Mouse (Mus musculus): ENCODE data around the gene Acsf2.
A peak's percentile ranks its signal among the peaks of the same experiment; 100 is the strongest.

Acsf2 gene

GRCm38 (mm10) chr11:94597319-94597718 lies 4.4 kb downstream of the Acsf2 start:
- no peak for DNase-seq

GRCm38 (mm10) chr11:94596311-94596852 lies 5.3 kb downstream of the Acsf2 start:
- no peak for DNase-seq

DNA sequence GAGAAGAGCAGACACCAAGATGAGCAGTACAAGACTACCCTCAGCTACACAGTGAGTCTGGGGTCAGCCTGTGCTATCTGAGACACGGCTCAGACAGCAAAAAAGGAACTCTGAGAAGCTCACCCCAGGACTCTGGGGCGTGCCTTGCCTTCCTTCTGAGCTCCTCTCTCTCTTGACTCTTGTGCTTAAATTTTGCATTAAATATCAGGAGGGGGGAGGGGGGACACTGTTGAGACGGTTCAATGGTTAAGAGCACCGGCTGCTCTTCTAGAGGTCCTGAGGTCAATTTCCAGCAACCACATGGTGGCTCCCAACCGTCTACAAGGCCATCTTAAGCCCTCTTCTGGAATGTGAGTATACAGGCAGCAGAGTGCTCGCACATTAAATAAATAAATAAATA lies 14.2 kb downstream of the Acsf2 start:
- no peak for DNase-seq

DNA sequence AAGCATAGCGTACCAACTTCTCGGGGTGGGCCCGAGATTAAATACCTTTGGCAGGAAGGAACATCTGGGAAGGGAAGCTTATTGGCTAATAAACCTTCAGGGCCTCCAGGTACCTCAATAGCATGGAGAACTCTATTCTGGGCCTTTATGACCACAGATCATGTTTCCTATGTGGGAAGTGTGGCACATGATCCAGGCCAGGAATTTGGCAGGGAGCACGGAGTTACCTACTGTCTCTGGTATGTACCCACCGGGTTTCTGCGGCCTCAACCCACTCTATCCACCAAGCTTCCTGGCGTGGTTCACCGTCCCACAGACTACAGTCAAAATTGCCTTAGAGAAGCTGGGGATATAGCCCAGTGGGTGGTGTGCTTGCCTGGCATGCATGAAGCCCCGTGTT lies 16.6 kb downstream of the Acsf2 start:
- DNase-seq = no peak

- DNase-seq = no peak
Observed at GRCm38 (mm10) chr11:94580111-94580740, 21.4 kb downstream of the Acsf2 start.

- DNase-seq = peak; percentile 42 to 45
Observed at GRCm38 (mm10) chr11:94576361-94576760, 25.3 kb downstream of the Acsf2 start.

- no peak for DNase-seq
Observed at GRCm38 (mm10) chr11:94575036-94575435, 26.6 kb downstream of the Acsf2 start.

DNA sequence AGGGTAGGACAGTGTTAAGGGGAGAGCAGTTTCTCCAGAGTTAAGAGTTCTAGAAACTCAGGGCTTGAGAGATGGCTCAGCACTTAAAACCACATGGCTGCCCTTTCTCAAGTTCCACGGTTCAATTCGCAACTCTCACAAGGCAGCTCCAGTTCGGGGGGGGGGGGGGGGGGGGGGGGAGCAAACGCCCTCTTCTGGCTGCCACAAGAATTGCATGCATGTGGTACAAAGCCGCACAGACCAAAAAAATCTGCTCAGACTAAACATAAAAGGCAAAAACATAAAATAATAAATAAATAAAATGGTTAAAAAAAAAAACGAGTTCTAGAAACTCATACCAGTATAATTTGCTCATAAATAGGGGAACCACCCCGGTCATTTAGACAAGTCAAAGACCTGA lies 27.1 kb downstream of the Acsf2 start:
- DNase-seq = no peak

GRCm38 (mm10) chr11:94571850-94572249 lies 29.8 kb downstream of the Acsf2 start:
- DNase-seq = no peak

GRCm38 (mm10) chr11:94570612-94571011 lies 31.1 kb downstream of the Acsf2 start:
- no peak for DNase-seq

GRCm38 (mm10) chr11:94567326-94567725 lies 34.3 kb downstream of the Acsf2 start:
- DNase-seq = no peak

DNA sequence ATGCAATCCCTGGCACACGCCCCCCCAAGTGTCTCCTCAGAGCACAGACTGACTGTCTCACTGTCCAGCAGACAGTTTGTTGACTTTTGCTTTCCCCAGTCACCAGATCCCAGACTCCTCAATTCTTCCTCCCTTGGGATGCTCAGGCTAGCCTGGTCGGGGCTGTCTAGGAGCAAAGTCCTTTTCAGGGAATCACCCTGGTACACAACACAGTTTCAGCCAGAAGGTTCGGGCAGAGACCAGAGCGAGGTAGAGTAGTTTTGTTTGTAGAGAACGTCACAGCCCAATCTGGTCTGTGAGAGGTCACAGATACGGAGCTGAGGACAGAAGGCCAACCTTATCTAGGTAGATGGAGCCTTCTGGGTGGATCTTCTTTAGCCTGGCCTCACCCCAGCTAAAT lies 35.1 kb downstream of the Acsf2 start:
- DNase-seq = no peak

GRCm38 (mm10) chr11:94565151-94565479 lies 36.6 kb downstream of the Acsf2 start:
- peak in 1 of 2 experiments; percentile 14 for DNase-seq

DNA sequence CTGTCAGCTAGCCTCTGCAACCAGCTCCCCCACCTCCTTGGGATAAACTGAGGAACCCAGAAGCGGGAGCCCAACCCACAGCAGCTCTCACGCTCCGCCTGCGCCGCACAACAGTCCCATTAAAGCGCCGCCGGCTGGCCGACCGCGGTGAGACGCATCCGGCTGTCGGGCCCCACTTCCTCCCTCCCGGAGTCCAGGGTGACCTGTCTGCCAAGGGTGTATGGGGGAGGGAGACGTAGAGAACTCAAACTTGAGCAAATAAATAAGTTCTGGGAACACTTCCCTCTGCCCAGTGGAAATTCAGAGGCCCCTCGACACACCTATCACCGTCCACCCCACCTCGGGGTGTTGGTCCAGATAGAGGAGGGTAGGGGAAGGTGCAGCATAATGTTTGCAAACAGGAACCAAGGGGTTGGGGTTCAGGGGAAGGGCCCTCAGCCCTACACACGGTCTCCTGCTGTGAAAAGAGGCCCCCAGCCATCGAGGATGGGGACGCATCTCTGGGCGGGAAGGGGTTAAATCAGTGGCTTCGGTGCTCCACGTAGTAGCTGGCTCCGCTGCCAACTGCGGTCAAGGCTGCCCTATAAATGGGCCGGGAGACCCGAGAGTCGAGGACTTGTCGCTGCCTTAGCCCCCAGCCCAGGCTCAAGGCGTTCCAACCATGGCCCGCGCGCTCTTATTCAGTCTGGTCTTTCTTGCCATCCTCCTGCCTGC lies 37.1 kb downstream of the Acsf2 start, which contains the start of gene Chad:
Chad (plus strand) TSS at position 611 of the 714 bp plus-strand sequence.
- DNase-seq = peak in 1 of 2 experiments; percentile 18

DNA sequence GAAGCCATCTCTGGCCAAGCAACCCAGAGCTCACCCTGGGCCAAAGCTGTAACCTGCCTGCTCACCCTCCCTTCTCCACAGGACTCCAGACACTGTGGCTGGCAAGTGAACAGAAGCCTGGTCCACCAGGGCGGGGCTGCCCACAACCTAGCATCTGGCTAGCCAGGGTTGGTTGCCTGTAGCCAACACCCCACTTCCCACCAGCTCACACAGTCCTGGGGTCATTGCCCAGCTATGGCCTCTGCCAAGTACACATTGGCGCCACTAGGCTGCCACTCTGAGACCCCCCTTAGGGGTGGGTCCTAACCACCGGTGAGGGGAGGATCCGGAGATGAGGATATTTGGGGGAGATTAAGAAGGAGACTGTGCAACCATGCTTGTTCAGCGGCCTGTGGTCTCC lies 37.9 kb downstream of the Acsf2 start:
- no peak for DNase-seq

- no peak for DNase-seq
Observed at GRCm38 (mm10) chr11:94563383-94563782, 38.3 kb downstream of the Acsf2 start.

DNA sequence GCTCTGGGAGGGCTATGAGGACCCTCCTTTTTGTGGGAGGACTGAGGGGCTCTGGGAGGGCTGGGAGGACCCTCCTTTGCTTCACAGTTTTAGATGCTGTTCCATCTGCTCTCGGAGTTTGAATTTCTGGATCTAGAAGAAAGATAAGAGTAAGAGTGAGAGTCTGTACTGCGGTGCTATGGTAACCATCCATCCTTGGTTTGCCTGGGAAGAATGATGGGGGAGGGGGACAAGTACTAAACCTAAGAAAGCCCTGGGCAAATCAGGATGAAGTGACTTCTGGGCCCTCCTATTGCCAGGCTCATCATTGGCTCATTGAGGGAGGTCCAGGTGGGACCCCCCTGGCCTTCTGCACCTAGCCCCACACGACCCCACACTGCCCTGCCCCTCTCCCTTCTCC lies 43.4 kb downstream of the Acsf2 start:
- no peak for DNase-seq

- DNase-seq = no peak
Observed at GRCm38 (mm10) chr11:94550442-94550744, 51.3 kb downstream of the Acsf2 start.

- DNase-seq = no peak
Observed at GRCm38 (mm10) chr11:94549691-94550441, 51.8 kb downstream of the Acsf2 start.

DNA sequence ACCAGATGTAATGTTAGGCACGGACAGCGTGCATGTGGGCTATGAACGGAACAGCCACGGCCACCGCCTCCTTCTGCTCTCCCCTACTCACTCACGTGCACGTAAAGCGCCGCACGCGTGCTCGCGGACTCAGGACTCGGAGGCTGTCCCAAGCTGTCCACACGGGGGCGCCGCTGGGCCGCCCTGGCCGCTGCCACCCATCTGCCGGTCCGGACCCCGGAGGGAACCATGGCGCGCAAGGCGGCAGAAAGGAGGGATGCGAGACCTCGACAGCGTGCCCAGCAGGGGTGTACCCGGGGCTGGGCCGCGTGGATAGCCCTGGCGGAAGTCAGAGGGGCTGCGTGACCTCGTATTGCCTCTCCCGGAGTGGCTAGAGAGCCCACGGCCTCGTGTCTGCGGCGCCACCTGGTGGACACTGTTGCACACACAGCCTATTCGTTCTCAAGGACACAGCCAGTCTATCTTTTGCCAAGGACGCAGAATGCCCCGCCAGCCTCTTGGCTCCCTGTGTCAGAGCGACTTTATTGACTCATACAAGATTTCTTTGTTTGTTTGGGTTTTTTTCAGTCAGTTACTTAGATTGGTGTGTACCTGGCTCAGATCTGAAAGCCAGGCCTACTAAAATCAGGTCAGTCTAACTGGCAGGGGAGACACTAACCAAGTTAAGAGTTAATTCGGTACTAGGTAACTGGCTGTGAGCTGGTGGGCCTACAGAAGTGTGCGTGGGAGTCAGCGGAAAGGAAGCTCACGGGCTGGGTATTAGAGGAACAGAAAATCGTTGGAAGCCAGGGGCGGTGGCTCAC lies 52.6 kb downstream of the Acsf2 start, which contains the start of gene Rsad1:
Rsad1 (minus strand) TSS at position 368 of the 803 bp plus-strand sequence.
- peak; percentile 97 to 99 for DNase-seq

GRCm38 (mm10) chr11:94548041-94548784 lies 53.5 kb downstream of the Acsf2 start:
- DNase-seq = peak in 1 of 2 experiments; percentile 64

DNA sequence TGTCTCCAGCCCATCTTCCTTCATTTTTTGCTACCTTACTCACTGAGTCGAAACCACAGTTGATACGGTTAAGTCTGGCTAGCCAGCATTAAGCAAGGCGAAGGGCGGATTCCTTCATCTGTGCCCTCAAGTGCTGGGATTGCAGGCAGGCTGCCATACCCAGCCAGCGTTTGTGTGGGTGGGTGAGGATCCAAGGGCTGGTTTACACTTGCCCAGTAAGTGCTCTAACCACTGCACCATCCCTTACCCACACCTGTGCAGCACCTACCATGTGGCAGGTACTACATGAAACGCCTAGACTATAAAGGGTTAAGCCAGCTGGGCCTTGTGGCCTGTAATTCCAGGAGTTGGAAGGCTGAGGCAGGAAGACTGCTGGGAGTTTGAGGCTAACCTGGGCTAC lies 54.4 kb downstream of the Acsf2 start:
- no peak for DNase-seq
